Mouse (Mus musculus) bone marrow, adult 2 months (tissue): Measurements from ENCODE around the gene Il27.

Experiments used
- CTCF ChIP-seq: fragments of 200-500 bp; IDR thresholded peaks from 2 replicates; pipeline ENCODE4 v1.5.1; 2011; ENCODE audit warnings: low read length, control low read depth; ENCODE audit not compliant: control insufficient read depth, insufficient read depth
- POLR2A ChIP-seq: fragments of 200-500 bp; IDR thresholded peaks from 2 replicates; pipeline ENCODE4 v1.6.1; 2011; ENCODE audit warnings: low read depth, mild to moderate bottlenecking, control low read depth, low read length, borderline replicate concordance; ENCODE audit not compliant: control insufficient read depth

DNA sequence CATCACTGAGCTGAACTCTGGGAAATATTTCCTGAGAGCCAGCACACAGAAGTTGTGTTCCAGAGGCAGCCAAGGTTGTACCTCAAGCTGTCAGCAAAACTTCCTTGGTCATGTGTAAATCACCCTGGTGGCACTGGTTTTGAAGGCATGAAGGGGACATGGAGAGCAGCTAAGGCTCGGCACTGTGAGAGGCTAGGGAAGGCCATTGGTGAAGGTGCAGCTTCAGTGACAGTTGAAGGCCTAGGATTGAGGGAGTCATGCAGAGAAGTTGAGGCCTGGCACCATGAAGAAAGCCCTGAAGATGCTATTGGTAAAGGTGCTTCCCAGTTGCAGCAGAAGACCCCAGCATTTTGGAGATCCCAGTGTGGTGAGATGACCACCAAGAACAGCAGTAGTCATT, 53.1 kb downstream of the Il27 start:
- TF ChIP-seq CTCF (no peak), POLR2A (no peak)
